Mouse (Mus musculus) olfactory bulb, adult 2 months (tissue): ENCODE measurements at regions not wholly inside any gene's neighbourhood (a gene's known extent, or its start where the extent isn't known, plus 50 kb on each side); places are given as distances from the start of the nearest gene placed in this dataset.

ENCODE experiments used
- CTCF ChIP-seq: fragments of 200-500 bp; IDR thresholded peaks from 2 replicates; pipeline ENCODE4 v1.5.1; 2012; ENCODE audit warnings: low read depth, mild to moderate bottlenecking, low read length, moderate library complexity; ENCODE audit not compliant: insufficient read depth
- POLR2A ChIP-seq: fragments of 200-500 bp; IDR thresholded peaks from 2 replicates; pipeline ENCODE4 v1.6.1; 2012; ENCODE audit warnings: mild to moderate bottlenecking, low read depth, low read length, moderate library complexity; ENCODE audit not compliant: insufficient read depth

DNA sequence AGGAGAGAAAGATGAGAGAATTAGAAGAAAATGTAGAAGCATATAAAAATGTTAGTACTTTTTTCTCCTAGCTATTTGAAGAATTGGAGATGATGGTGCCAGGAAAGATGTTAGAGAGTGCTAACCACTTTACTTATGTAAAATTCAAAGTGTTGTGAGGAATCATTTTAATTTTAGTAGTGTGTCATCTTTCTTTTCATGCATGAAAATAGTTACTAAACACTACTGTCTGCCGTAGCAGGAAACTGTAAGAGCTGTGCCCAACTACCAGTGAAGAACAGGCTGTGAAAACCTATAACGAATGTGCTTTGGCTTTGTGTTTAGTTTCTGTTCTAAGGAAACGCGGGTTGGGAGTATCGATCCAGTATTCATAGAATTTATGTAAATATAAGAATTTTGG is 403.1 kb downstream of the Zpld1 start:
- TF ChIP-seq CTCF (no peak), POLR2A (no peak)
